Mouse (Mus musculus): ENCODE results near the gene Tas2r106.

GRCm38 (mm10) chr6:131678786-131679185 is at the start of gene Tas2r106:
- TF ChIP-seq CTCF (IDR thresholded peaks at IDR 0.05; ENCODE audit: low read depth, low read length) (no peak), POLR2A (IDR thresholded peaks at IDR 0.05; ENCODE audit: insufficient read depth, low read length) (no peak), EP300 (IDR thresholded peaks at IDR 0.05; ENCODE audit: insufficient read depth, low read depth, low read length) (no peak)
